Mouse (Mus musculus) midbrain, embryonic 13.5 days (tissue): ENCODE results near the gene Olfr1428. TPM values are rescaled to one million over a fixed set of nuclear protein-coding genes. Genes with fewer than 3 reads are reported as not detected.
A peak's percentile ranks its signal among the peaks of the same experiment; 100 is the strongest.
"Not testable (repeated sequence)": the region's sequence is repeated elsewhere in the genome, so short reads cannot be mapped to it uniquely, and the experiment has no call there.

ENCODE experiments used
- ATAC-seq: fragments of 200-750 bp; cut with Nextera tagmentation; 2 replicates; pipeline ENCODE4 v1.8.0; 2017; ENCODE audit warnings: mild to moderate bottlenecking, moderate TSS enrichment, moderate library complexity
- H3K27ac ChIP-seq: fragments of 300-500 bp; sonication (generic); 2 replicates; pipeline ENCODE4 v1.5.1; 2015; ENCODE audit warnings: inconsistent platforms, mild to moderate bottlenecking, moderate library complexity
- H3K27me3 ChIP-seq: fragments of 300-500 bp; sonication (generic); 2 replicates; pipeline ENCODE4 v1.6.1; 2015; ENCODE audit warnings: mild to moderate bottlenecking, inconsistent platforms
- H3K36me3 ChIP-seq: fragments of 300-500 bp; sonication (generic); 2 replicates; pipeline ENCODE4 v1.6.1; 2015; ENCODE audit warnings: mild to moderate bottlenecking, inconsistent platforms
- H3K4me1 ChIP-seq: fragments of 300-500 bp; sonication (generic); replicated peaks from 2 replicates; pipeline ENCODE4 v1.6.1; 2015; ENCODE audit warnings: inconsistent platforms
- H3K4me2 ChIP-seq: fragments of 300-500 bp; sonication (generic); replicated peaks from 2 replicates; pipeline ENCODE4 v1.6.1; 2015; ENCODE audit warnings: moderate library complexity, mild to moderate bottlenecking, inconsistent platforms
- H3K4me3 ChIP-seq: fragments of 300-500 bp; sonication (generic); replicated peaks from 2 replicates; pipeline ENCODE4 v1.5.1; 2015; ENCODE audit warnings: mild to moderate bottlenecking, inconsistent platforms
- H3K9ac ChIP-seq: fragments of 300-500 bp; sonication (generic); replicated peaks from 2 replicates; pipeline ENCODE4 v1.6.1; 2015; ENCODE audit warnings: mild to moderate bottlenecking, inconsistent platforms
- H3K9me3 ChIP-seq: fragments of 300-500 bp; sonication (generic); 2 replicates; pipeline ENCODE4 v1.6.1; 2016; ENCODE audit warnings: mild to moderate bottlenecking, inconsistent platforms
- whole genome bisulfite sequencing: fragments of 180-500 bp; shearing (Covaris S2); methylation state at CpG from one replicate; pipeline ENCODE4 v1.1.7; 2015; 5-methylcytosine and 5-hydroxymethylcytosine counted together
- polyA plus RNA-seq: library from polyadenylated mRNA; unstranded; fragments of >200 nt; fragmentation: Nextera tagmentation; extraction: Ambion mirVana; gene quantifications from 2 replicates; pipeline ENCODE4 v1.2.1, GENCODE M21; 2015

Gene Olfr1428
- not detected in 2 replicates for polyA plus RNA-seq

DNA sequence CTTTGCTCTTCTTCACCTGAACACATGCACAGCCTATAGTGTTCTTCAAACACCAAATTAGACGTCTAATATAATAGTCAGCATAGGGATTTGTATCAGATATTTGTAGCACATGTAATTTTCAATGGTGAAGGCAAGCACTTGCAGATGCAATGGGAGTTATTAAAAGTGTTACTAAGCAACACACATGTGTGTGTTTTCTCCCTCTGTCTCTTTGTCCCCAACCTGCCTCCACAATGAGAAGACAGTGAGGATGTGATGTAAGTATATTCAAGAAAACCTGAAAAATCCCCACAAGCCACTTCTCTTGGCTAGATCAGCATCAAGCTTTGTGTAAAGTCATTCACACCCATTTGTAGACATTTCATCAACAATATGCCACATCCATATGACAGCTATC lies at the start of gene Olfr1428:
Olfr1428 (minus strand) TSS at position 101 of the 400 bp plus-strand sequence.
- Histone ChIP-seq H3K27ac (no peak within 1 kb of the TSS), H3K4me3 (no peak within 1 kb of the TSS), H3K36me3 (no peaks in the 10 kb centered on the region), H3K4me1 (no peaks in the 10 kb centered on the region), H3K27me3 (no peaks in the 10 kb centered on the region), H3K9ac (no peak within 1 kb of the TSS), H3K4me2 (no peak within 1 kb of the TSS), H3K9me3 (no peaks in the 10 kb centered on the region)
- 85% methylated on average over 1 of the region's 1 CpGs for WGBS
- ATAC-seq, result no peak

DNA sequence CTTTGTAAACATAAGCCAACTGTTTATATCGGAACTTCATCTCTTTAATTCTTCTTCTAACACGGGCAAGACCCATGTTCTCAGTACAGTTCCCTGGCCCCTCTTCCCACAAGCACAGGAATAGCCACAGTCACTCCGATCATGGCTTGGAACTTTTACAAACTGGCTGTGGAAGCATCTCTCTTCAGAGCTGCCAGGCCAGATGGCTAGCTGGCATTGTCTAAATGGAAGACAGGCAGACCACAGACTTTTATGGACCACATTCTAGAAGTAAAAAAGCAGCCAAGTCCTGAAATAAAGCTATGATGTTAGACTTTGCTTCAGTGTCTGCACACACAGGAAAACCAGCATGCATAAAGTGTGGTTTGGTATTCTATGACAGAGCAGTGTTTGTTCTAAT lies 29.8 kb upstream of the Olfr1428 start:
- Histone ChIP-seq H3K27me3 (no peaks in the 10 kb centered on the region), H3K4me3 (no peak overlapping the region), H3K27ac (no peak overlapping the region), H3K9me3 (no peaks in the 10 kb centered on the region), H3K9ac (no peak overlapping the region), H3K36me3 (no peaks in the 10 kb centered on the region), H3K4me2 (no peak overlapping the region), H3K4me1 (no peaks in the 10 kb centered on the region)
- no peak for ATAC-seq
- 93% methylated on average over 3 of the region's 3 CpGs for whole genome bisulfite sequencing

DNA sequence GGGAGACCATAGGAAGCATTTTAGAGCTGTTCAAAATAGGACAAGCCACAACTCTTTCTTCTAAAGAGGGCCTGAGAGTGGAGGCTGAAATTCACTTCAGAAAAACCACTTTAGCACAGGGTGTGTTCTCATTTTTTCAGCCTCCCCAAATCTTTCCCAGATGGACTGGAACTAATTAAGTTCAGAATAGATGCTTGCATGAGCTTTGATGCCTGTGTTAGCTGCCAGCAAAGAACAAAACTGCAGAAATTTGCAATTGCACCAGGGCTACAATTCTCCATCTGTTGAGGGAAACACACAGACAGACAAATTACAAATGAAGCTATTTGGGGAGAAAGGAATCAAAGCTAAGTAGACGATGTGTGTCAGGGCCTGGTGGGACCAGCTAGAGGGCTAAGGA lies 27.7 kb upstream of the Olfr1428 start:
- Histone ChIP-seq H3K27me3 (no peaks in the 10 kb centered on the region), H3K4me2 (no peak overlapping the region), H3K9ac (no peak overlapping the region), H3K27ac (no peak overlapping the region), H3K9me3 (no peaks in the 10 kb centered on the region), H3K4me3 (no peak overlapping the region), H3K4me1 (no peaks in the 10 kb centered on the region), H3K36me3 (no peaks in the 10 kb centered on the region)
- WGBS, result 33% methylated on average over 1 of the region's 1 CpGs
- ATAC-seq, result no peak

DNA sequence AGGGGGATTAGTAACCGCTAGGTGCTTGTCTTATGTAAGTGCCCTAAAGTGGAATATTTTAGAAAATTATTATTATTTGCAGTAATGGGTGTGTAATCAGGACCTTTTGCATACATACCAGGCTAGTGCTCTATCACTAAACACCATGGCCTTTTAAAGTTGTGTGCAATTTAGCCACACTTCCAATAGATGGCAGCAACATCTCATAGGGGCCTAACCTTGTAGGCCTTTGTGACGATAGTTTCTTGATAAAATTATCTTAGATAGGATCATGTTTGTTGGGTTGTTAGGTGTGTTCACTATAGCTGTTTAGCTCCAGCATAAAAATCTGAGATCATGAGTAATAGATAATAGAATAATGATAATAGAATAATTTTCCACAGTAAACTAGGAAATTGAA lies 18.6 kb upstream of the Olfr1428 start:
- no peaks in the 10 kb centered on the region for H3K9me3 ChIP-seq
- peak; percentile 37; the same call in 1 of the 2 replicates for ATAC-seq
- WGBS, result 33% methylated on average over 2 of the region's 2 CpGs

DNA sequence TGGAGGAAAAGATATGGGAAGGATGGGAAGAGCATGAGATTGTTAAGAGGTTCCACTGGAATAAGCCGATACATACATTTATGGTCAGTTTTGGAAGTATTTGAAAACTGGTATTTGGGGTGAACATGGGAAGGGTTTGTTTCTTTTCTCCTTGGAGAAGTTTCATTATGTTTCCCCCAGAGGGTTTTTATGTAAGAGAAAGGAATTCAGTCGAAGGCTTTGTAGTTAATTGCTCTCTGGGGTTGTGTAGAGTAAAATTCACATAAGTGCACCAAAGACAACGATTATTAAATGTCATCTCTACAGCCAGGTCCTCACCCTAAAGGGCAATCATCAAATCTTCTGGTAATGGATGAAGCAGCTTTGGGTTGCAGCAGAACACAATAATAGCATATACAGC lies 7.4 kb upstream of the Olfr1428 start, which contains the start of gene Olfr76:
Olfr76 (minus strand) TSS at position 101 of the 400 bp plus-strand sequence.
- Histone ChIP-seq H3K9ac (no peak within 1 kb of the TSS), H3K4me1 (no peaks in the 10 kb centered on the region), H3K27me3 (no peaks in the 10 kb centered on the region), H3K4me2 (no peak within 1 kb of the TSS), H3K27ac (no peak within 1 kb of the TSS), H3K36me3 (no peaks in the 10 kb centered on the region), H3K9me3 (no peaks in the 10 kb centered on the region), H3K4me3 (no peak within 1 kb of the TSS)
- WGBS, result 80% methylated on average over 3 of the region's 3 CpGs
- no peak for ATAC-seq

More for the DNA sequence above, 18.6 kb upstream of the Olfr1428 start:
- Histone ChIP-seq H3K27me3 (no peaks in the 10 kb centered on the region), H3K27ac (no peak overlapping the region), H3K9ac (no peak overlapping the region), H3K36me3 (no peaks in the 10 kb centered on the region), H3K4me3 (no peak overlapping the region), H3K4me1 (no peaks in the 10 kb centered on the region), H3K4me2 (no peak overlapping the region)

DNA sequence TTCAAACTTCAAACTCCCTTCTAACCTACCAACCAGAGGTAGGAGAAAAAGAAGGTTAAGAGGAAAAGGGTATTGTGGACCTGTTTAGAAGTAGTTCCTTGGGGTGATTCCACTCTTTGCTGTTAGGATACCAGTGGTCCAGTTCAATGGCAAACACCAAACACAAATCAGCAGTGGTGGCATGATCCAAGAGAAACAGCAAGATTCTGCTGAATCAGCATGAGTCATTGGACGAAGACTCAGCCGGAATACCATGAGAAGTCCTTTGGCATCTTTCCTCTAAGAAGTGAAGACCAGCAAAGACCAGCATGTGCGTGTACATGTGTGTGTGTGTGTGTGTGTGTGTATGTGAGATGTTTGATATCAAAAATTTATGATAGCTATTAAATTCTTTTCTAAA lies 767 bp upstream of the Olfr1428 start:
- H3K9me3 ChIP-seq, result no peaks in the 10 kb centered on the region
- no peaks in the 10 kb centered on the region for H3K27me3 ChIP-seq
- WGBS, result 91% methylated on average over 3 of the region's 3 CpGs
- no peak overlapping the region for H3K4me3 ChIP-seq
- H3K4me1 ChIP-seq, result no peaks in the 10 kb centered on the region
- no peak for ATAC-seq
- H3K4me2 ChIP-seq, result no peak overlapping the region
- H3K9ac ChIP-seq, result no peak overlapping the region
- no peak overlapping the region for H3K27ac ChIP-seq
- no peaks in the 10 kb centered on the region for H3K36me3 ChIP-seq

DNA sequence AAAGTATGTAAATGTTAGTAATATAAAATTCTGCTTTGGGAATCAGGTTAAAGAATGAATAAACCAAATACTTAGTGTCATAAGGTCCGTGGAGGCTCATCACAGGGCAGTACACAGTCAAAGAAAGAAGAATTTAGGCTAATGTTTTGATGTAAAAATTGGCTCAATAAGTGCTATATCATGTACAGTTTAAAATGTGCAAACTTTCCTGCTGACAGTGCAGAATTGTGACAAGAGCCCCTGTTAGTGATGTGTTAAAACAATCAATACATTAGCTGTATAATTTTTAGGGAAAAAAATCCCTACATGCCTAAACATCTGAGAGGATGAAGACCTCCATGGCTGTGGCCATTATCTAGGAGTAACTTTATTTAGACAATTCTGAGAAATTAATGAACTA lies 1.9 kb downstream of the Olfr1428 start:
- no peak overlapping the region for H3K4me3 ChIP-seq
- H3K27ac ChIP-seq, result no peak overlapping the region
- no peak overlapping the region for H3K9ac ChIP-seq
- H3K9me3 ChIP-seq, result no peaks in the 10 kb centered on the region
- H3K4me2 ChIP-seq, result no peak overlapping the region
- 77% methylated on average over 1 of the region's 1 CpGs for WGBS
- no peaks in the 10 kb centered on the region for H3K27me3 ChIP-seq
- H3K4me1 ChIP-seq, result no peaks in the 10 kb centered on the region
- no peak for ATAC-seq
- no peaks in the 10 kb centered on the region for H3K36me3 ChIP-seq

DNA sequence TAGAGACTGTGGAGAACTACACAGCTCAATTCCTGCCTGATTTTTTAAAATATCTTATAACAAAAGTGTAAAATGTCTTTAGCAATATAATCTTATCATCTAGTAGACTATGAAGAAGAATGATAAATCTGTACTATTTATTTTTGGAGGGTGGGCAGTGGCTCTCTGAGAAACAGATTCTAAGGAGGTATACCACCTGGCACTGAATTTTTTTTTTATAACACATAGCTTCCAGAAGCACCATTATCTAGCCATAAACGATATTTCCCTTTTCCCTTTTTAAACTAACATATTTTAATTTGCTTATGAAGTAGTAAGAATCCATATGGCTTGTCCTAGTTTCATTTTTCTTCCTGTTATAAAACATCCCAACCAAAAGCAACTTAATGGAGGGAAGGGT lies 11.2 kb downstream of the Olfr1428 start:
- Histone ChIP-seq H3K9ac (no peak overlapping the region), H3K27me3 (no peaks in the 10 kb centered on the region), H3K4me1 (no peaks in the 10 kb centered on the region), H3K36me3 (no peaks in the 10 kb centered on the region), H3K9me3 (no peaks in the 10 kb centered on the region), H3K4me2 (no peak overlapping the region), H3K4me3 (no peak overlapping the region), H3K27ac (no peak overlapping the region)
- 78% methylated on average over 1 of the region's 1 CpGs for WGBS
- ATAC-seq, result no peak

DNA sequence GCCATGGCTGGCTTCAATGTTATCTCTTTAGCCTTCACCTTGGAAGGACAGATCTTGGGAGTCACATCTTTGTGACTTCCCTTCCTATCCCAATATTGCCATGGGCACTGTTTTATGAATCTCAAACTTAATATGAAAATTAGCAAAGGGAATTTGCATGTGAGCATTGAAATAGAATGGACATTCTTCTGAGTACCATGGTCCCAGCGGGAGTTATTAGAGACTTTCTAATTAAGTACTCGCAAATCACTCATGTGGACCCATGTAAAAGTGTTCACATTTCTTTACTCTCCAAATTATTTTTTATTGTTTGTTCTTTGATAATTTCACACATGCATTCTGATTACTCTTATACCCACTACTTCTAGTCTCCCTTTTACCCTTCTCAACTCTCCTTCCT lies 12.5 kb downstream of the Olfr1428 start, which contains the start of gene Olfr1427:
Olfr1427 (minus strand) TSS at position 101 of the 400 bp plus-strand sequence.
- 100% methylated on average over 2 of the region's 2 CpGs for WGBS
- no peaks in the 10 kb centered on the region for H3K9me3 ChIP-seq
- H3K4me2 ChIP-seq, result no peak within 1 kb of the TSS
- no peaks in the 10 kb centered on the region for H3K27me3 ChIP-seq
- H3K4me1 ChIP-seq, result no peaks in the 10 kb centered on the region
- H3K36me3 ChIP-seq, result no peaks in the 10 kb centered on the region
- no peak within 1 kb of the TSS for H3K27ac ChIP-seq
- no peak within 1 kb of the TSS for H3K4me3 ChIP-seq
- H3K9ac ChIP-seq, result no peak within 1 kb of the TSS
- no peak for ATAC-seq

DNA sequence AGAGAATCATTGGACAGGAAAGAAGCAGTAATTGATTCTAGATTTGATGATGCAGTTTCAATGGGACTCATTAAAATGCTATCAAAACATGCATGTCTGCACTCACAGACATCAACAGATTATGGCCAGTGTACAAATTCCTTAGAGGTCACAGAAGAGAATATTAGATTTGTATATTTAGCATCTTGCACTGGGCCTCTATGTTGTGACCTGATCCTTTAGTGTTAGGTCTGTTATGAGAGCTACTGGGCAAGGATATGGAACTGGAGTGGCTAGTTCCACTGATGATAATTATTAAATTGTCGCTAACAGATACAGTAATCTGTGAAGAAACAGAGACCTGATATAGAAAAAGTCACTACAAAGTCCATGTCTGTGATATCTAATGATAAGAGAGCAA lies 23.8 kb downstream of the Olfr1428 start, which contains the start of gene Olfr1426:
Olfr1426 (minus strand) TSS at position 101 of the 400 bp plus-strand sequence.
- ATAC-seq, result no peak
- WGBS, result 87% methylated on average over 1 of the region's 1 CpGs
- no peak within 1 kb of the TSS for H3K4me2 ChIP-seq
- no peaks in the 10 kb centered on the region for H3K27me3 ChIP-seq
- no peak within 1 kb of the TSS for H3K9ac ChIP-seq
- H3K4me3 ChIP-seq, result no peak within 1 kb of the TSS
- no peaks in the 10 kb centered on the region for H3K9me3 ChIP-seq
- no peaks in the 10 kb centered on the region for H3K36me3 ChIP-seq
- no peak within 1 kb of the TSS for H3K27ac ChIP-seq
- H3K4me1 ChIP-seq, result no peaks in the 10 kb centered on the region

DNA sequence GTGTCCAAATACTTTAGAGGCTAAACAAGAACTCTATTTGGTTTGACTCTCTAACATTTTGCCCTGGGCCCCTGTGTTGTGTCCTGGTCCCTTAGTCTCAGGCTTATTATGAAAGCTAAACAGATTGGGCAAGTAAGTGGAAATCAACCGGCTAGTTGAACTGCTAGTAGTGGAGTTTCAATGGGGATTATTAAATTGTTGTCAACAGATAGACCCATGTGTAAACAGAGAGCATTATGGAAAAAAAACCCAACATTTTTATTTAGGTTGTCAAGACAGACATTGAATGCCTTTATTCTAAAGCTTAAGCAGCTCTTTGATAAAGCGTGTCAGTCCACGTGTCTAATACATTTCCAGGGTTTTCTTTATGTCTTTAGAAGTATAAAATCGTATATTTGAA lies 38.1 kb downstream of the Olfr1428 start, which contains the start of gene Olfr1425:
Olfr1425 (minus strand) TSS at position 101 of the 400 bp plus-strand sequence.
- H3K9ac ChIP-seq, H3K36me3 ChIP-seq, H3K27me3 ChIP-seq, ATAC-seq, H3K4me3 ChIP-seq, H3K4me1 ChIP-seq, H3K27ac ChIP-seq, H3K4me2 ChIP-seq, H3K9me3 ChIP-seq: not testable (repeated sequence)
- WGBS, result 80% methylated on average over 4 of the region's 4 CpGs

DNA sequence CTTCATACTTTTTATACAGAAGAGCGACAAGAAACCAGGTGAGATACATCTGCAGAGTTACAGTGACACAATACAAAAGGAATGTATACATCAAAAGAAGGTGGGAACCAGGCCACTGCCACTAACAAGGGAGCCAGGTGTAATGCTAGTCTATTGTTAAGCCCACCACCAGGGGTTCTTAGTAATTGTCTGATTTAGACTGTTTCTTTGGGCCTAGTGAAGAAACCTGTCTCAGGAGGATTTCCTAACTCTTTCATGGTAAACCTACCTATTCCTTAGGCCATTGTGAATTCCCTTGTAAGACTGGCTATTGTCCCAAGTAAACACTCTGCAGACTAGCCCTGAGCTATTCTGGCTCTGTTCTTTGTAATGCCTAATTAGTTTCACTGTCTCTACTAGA lies 46.2 kb downstream of the Olfr1428 start:
- WGBS, result 79% methylated on average over 1 of the region's 1 CpGs

DNA sequence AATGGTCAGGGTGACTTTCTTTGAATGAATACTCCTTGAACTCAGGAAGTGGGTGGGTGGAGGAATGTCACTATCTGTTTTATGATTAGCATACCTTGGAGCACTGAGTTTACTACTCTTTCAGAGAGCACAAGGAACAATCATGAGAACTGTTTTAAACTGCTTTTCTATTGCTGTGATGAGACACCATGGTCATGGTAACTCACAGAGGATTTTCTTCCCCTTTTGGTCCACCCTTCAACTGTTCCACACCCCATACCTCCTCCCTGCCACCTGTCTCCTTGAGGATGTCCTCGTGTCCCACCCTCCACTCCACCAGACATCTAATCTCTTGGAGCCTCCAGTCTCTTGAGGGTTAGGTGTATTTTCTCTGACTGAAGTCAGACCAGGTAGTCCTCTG lies 47.9 kb downstream of the Olfr1428 start:
- not testable (repeated sequence) for H3K27me3 ChIP-seq, ATAC-seq, H3K4me1 ChIP-seq, H3K27ac ChIP-seq, H3K36me3 ChIP-seq, H3K4me3 ChIP-seq, H3K4me2 ChIP-seq, H3K9ac ChIP-seq, H3K9me3 ChIP-seq
- WGBS, result 73% methylated on average over 1 of the region's 1 CpGs

More for the DNA sequence above, 46.2 kb downstream of the Olfr1428 start:
- H3K36me3 ChIP-seq, H3K9me3 ChIP-seq, H3K27ac ChIP-seq, H3K27me3 ChIP-seq, H3K4me1 ChIP-seq, ATAC-seq, H3K4me3 ChIP-seq, H3K9ac ChIP-seq, H3K4me2 ChIP-seq: not testable (repeated sequence)
